Mouse (Mus musculus): ENCODE measurements around the gene Ptpn1.
A peak's percentile ranks its signal among the peaks of the same experiment; 100 is the strongest.

The Ptpn1 gene

GRCm38 (mm10) chr2:167931985-167932726 is at the start of gene Ptpn1:
Ptpn1 (plus strand) TSS chr2:167932057.
- peak; percentile 100 for DNase-seq

- DNase-seq, result no peak
Measured at GRCm38 (mm10) chr2:167886485-167886884, 45.4 kb upstream of the Ptpn1 start.

DNA sequence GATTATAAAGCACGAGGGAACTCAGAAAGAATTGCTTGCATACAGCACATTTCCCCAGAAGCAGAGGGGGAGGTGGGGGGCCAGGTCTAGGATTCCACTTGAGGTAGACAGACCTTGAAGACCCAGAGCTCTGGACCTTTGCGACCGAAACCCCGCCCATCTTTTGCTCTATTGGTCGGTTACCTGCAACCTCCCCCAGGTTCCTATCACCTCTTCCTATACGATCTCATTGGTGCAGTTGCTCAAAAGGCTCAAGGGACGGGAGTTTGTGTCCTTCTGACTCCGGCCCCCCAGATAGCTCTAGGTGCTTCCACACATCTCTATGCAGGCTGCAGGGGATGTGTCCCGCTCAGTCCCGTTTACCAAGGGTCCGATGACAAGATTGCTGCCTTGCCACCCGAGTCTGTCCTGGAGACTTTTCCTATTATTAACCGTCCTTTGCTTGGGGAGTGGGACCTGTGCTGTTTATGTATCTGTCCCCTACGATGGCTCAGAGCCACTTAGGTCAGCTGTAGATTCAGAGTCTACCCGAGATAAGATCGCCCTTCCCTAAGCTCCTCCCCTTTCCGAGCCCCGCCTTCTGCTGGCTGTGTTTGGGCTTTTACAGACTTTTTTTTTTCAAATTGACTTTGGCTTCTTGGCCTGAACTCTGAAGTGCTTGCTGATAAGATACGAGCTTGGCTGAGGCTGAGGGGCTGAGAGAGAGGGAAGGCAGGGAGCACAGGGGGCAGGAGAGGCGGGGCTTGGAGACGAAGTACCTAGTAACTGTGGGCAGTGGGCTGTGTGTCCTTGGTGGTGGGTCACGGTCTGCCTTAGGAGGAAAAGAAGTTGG is 44.1 kb upstream of the Ptpn1 start:
- peak; percentile 56 for DNase-seq

DNA sequence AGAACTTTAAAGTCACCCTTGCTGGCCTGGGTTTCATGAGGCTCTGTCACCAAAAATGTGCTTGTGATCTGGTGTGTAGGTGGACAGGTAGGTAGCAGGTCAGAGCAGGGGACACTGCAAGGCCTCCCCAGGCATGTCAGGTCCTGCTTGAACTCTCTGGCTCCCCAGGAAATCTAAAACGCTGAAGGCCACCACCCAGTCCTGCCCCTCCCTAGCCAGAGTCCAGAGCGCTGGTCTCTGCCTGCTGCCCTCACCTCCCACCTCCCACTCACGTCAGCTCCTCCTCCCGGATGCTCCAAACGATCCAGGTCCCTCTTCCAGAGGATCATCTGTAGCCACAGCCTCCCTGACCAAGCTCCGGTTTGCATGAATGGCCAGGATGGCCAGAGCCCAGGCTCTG is 43.0 kb upstream of the Ptpn1 start:
- no peak for DNase-seq

DNA sequence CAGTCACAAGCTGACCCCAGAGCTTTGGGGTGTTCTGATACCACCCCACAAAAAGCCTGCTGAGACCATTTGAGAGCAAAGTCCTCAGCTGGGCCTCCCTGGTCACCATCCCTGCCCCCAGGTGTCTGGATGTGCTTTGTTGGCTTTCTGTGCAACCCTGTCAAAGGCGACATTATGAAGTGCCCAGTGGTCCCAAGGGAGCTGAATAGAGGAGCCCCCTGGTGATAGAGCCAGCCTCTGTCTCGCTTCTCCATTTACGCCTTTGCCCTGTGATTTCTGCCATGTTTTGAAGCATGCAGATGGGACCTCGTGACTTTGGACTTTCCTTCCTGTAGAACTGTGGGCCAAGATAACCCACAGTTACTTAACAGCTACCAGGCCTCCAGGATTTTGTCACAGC is 42.0 kb upstream of the Ptpn1 start:
- DNase-seq, result no peak

DNA sequence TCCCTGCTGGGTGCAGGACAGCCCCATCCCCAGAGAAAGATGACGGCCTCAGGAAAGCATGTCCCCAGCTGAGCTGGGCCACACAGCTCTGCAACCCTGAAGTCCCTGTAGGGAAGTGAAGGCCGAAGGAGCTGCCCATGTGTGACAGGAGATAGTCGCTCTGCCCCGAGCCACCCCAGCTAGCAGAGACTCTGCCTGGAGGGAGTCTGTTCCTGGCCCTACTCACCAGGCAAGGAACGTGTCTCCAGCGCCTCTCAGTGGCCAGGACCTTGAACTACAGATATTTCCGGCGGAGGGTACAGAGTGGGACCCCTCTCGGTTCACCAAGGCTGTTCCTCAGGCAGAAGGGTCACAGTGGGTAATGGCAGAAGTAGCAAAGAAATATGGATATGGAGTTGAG is 39.9 kb upstream of the Ptpn1 start:
- peak; percentile 73 for DNase-seq

DNA sequence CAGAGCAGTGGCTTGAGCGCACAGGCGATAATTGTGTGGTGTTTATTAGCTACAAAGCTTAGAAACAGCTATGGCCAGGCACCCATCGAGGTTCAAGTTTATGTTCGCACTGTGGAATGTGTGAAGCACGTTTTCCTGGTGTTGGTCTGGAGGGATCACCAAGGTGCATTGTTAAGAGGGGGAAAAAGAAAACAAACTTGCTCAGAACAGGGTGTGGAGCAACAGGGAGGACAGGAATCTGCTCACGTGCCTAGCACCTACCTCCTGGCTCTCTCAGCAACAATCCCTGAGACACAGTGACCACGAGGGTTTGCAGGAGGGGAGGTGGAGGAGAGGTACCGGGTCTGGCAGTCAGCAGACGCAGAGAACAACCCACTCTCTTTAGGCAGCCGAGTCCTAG is 38.2 kb upstream of the Ptpn1 start:
- DNase-seq, result no peak

- DNase-seq, result peak; percentile 88
Measured at GRCm38 (mm10) chr2:167894948-167895372, 36.9 kb upstream of the Ptpn1 start.

- no peak for DNase-seq
Measured at GRCm38 (mm10) chr2:167897896-167898295, 34.0 kb upstream of the Ptpn1 start.

DNA sequence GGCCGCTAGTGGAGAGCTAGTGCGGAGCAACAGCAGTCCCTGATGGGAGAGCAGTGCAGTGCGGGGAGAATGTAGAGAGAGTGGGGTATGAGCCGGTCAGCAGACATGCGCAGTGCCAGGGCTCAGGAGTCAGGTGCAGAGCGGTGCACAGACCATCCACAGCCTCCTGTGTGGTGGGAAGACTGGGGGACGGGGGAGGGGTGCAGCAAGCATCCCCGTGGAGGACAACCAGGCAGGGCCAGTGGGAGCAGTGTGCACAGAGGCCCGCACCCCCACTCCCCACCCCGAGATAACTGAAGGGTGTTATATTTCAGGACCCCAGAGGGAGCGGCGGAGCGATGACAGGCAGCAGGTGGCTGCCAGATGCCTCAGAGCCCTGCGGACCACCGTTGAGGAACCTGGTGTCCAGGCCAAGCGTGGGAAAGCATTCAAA is 31.9 kb upstream of the Ptpn1 start:
- no peak for DNase-seq

DNA sequence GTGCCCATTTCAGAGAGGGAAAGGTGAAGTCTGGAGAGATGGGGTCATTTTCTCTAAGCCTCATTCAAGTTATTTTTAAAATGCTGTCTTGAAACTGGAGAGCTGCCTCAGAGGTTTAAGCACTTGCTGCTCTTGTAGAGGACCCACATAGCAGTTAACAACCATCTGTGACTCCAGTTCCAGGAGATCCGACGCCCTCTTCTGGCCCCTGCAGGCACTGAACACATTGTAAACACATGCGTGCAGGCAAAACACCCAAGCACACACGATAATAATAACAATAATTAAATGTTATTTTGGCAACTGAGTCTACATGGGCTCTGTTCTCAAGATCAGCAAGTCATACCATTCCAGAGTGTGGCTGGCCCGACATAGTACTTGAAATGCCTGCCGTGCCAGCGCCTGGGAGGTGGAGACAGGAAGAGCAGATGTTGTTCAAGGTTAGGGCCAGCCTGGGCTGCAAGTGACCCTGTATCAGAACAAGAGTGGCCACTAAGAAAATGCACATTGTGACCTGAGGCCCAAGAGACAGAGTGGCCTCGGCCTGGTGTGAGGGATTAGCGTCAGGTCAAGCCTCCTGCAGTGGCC is 29.6 kb upstream of the Ptpn1 start:
- DNase-seq, result no peak

GRCm38 (mm10) chr2:167903242-167903952 is 28.5 kb upstream of the Ptpn1 start:
- no peak for DNase-seq

DNA sequence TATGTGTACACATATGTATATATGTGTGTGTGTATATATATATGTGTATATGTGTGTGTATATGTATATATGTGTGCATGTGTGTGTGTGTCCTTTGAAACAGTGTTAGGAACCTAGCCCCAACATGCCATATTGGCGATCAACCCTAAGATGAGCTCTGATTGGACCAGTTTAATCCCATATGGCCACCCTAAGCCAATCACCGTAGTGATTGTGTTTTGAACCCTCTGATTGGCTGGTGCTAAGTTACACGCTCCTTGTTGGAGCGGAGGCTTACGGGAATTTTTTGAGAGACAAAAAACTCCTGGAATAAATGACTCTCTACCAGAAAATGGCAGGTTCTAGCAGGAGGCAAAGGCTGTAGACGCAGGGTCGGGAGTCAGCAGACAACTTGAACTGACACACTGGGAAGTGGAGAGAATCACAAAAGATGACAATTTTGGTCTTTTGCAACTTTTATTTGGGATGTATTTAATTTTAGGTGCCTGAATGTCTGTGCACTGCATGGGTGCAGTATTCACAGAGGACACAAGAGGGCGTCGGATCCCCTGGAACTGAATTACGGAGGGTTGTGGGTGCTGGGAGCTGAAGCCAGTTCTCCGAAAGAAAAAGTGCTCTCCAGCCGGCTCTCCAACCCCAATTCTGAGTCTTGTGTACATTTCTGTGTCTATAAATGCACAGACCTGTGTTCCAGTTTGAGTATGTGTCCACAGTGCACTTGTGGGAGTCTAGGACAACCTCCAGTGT is 27.1 kb upstream of the Ptpn1 start:
- DNase-seq, result no peak

DNA sequence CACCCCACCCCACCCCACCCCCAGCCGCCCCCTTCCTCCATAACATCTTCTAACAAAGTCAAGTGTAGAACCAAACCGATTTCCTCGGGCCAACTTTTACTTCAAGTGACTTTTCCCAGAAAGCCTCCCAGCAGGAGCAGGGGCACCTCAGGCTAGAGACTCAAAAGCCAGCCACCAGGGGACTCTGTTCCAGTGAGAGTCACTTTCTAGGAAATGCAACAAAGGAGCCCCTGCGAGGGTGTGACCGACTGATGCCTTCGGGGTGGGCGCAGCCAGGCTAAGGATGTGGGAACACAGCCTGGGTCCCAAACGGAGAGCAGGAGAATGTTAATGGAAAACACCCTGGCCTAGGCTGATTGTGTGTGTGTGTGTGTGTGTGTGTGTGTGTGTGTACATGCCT is 26.3 kb upstream of the Ptpn1 start:
- DNase-seq, result no peak

DNA sequence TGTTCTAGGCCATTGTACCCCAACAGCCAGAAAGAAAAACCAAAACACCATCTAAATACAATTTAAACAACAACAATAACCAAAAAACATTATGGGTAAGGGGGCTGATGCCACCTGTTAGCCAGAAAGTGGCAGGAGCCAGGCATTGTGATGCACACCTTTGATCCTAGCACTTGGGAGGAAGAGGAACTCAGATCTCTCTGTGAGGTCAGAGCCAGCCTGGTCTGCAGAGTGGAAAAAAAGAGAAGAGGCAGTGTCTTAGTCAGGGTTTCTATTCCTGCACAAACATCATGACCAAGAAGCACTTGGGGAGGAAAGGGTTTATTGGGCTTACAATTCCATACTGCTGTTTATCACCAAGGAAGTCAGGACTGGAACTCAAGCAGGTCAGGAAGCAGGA is 25.1 kb upstream of the Ptpn1 start:
- no peak for DNase-seq

- DNase-seq, result no peak
Measured at GRCm38 (mm10) chr2:167909531-167910177, 22.2 kb upstream of the Ptpn1 start.

DNA sequence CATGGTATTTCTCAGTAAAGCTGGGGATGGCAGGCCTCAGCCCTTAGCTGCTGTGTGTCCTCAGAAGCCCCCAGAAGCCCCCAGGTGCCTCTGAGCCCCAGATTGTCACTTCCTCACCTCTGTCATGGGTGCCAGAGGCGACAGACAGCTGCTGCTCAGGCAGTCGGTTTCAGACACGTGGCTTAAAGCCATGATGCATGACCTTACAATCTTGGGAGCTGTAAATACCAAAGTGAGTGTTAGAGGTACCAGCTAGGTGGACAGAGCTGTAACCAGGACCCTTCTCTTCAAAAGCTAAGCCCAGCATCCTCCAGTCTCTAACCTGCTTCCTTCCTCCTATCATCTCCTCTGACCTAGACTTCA is 21.7 kb upstream of the Ptpn1 start:
- DNase-seq, result no peak

- DNase-seq, result no peak
Measured at GRCm38 (mm10) chr2:167911511-167911910, 20.3 kb upstream of the Ptpn1 start.

DNA sequence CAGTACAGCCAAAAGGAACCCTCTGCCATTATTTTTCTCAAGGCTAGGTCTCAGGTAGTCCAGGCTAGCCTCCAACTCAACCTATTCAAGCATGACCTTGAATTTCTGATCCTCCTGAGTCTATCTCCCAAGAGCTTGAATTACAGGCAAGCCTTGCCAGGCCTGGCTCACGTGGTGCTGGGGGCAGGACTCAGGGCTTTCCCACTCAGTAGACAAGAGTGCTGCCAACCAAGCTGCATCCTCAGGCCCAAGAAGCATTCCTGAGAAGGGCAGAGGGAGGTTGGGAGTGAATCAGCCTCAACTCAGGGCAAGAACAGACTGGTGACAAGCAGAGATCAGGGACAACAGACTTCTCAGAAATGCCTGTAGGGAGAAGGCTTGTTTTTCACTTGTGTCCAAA is 12.8 kb upstream of the Ptpn1 start:
- DNase-seq, result no peak

GRCm38 (mm10) chr2:167920041-167920440 is 11.8 kb upstream of the Ptpn1 start:
- DNase-seq, result no peak

DNA sequence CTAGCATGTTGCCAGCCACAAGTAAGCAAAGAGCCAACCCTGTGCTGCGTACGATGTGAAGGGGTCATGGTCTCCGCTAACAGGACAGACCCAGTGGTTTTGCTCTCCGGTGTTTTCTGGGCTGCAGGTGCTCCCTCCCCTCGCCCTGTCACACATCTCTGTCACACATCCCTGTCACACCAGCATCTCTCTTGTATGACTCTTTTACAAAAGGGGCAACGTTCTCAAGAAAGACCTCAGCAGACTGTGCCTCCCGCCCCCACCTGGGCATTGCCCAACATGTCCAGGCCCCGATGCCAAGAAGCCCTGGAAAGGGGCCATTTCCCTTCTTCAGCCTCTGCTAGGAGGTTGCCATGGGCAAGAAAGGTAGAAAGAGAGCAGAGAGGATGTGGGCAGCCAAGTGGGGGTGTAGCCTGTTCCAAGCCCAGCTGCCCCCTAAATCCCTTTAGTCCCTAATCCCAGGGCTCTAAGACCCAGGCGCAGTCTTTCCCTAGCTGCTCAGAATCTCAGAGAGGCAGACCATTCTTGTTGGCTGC is 10.8 kb upstream of the Ptpn1 start:
- DNase-seq, result no peak

GRCm38 (mm10) chr2:167921823-167922222 is 10.0 kb upstream of the Ptpn1 start:
- no peak for DNase-seq

Measured in thymus, postnatal 14 days (tissue).